Mouse (Mus musculus): ENCODE results near the gene Dcaf7.

GRCm38 (mm10) chr11:106026465-106027151, 10.1 kb upstream of the Dcaf7 start:
- TF ChIP-seq CTCF (IDR thresholded peaks at IDR 0.05; ENCODE audit: borderline replicate concordance, insufficient read depth, low read depth, low read length) (peak; percentile 87), POLR2A (IDR thresholded peaks at IDR 0.05; ENCODE audit: borderline replicate concordance, insufficient read depth, low read length) (no peak)
